In the genomic region with DNA sequence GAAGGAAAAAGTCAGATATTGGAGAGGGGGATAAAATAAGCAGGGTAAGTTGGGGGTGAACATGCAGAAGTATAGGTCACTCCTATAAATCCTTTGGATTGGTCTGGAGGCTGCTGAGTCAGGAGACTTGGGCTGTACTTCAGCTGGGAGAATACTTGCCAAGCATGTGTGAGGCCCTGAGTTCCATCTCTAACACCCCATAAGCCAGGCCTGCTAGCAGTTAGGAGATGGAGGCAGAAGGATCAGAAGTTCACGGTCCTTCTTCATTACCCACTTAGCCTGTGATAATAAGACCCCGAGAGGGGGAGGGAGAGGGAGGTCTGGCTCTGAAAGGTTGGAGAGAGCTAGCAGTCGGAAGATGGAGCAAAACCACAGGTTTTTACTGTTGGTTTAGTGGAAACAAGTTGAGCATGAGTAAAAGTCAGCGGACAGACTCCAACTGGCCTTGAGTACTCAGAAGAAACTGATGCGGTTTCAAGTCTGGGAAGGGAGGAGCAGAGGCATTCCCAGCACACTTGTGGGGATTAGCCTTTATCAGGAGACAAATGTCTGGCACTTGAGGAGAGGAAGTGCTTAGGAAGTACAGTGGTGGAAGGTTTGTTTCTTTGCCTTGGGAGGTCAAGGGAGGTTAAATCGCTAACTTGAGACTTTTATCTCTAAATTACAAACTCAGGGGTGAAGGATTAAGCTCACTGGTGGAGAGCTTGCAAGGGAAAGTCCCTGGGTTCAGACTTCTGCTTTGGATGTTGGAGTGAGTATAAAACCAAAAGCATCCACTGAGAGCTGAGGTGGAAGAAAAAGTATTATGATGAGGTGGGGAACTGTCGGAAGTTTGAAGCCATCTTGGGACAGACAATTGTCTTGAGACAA, we compare ENCODE assay signal across 1 mouse cellular context.
TF ChIP-seq lines count a peak whose summit lies in the region.

No protein-coding gene starts in this region.

TF ChIP-seq in CH12.LX, 34 proteins besides CTCF, POLR2A, EP300 and RAD21:
- no peak for TF ChIP-seq RCOR1 (conservative IDR thresholded peaks at IDR 0.05; ENCODE audit: low read depth, low read length)
- TF ChIP-seq BHLHE40 (IDR thresholded peaks at IDR 0.05; ENCODE audit: low read depth, low read length), result no peak
- no peak for TF ChIP-seq NELFE (IDR thresholded peaks at IDR 0.05; ENCODE audit: low read depth, low read length)
- TF ChIP-seq USF2 (conservative IDR thresholded peaks at IDR 0.05; ENCODE audit: low read depth, low read length), result no peak
- TF ChIP-seq CHD2 (IDR thresholded peaks at IDR 0.05; ENCODE audit: low read length), result no peak
